Mouse (Mus musculus): Measurements from ENCODE around the gene Rpl10a. TPM values are rescaled to one million over a fixed set of nuclear protein-coding genes. Genes with fewer than 3 reads are reported as not detected.

Gene Rpl10a
- total RNA-seq, 1 experiment from 2014 or later = 443 TPM

DNA sequence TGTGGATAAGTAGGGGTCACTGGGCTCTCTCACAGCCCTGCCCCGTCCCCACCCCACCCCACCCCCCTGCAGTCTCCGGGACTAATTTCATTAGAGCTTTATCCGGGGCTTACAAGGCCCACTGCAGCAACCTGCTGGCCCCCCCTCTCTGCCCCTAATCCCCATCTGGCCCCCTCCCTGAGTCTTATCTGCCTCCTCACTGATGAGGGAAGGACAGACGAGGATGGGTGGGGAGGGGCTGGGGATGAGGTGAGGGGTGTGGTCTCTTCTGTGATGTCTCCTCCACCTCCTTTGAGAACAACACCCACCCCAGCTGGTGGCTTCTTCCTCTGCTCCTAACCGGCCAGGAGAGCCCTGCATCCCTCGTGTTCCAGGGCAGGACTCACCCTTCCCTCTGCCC lies 52.0 kb downstream of the Rpl10a start:
- no peak for ATAC-seq (ENCODE audit: extremely low read depth, insufficient number of reproducible peaks, low FRiP score, poor library complexity, severe bottlenecking)

Other genes with a start within 250 kb of the Rpl10a start
- gene Tcp11, start 247.8 kb upstream of the Rpl10a start, total RNA-seq (2017) = 1.0 and 2.9 TPM in 2 replicates
- gene Scube3, start 186.3 kb upstream of the Rpl10a start, total RNA-seq (2017) = 0.12 TPM in 1 of 2 replicates, not detected in the other
- gene Zfp523, start 151.3 kb upstream of the Rpl10a start, total RNA-seq (2017) = 9.0 and 12.8 TPM in 2 replicates
- gene Def6, start 120.7 kb upstream of the Rpl10a start, total RNA-seq (2017) = 110 and 136 TPM in 2 replicates
- 12.6 and 19.4 TPM in 2 replicates for gene Ppard, start 95.8 kb upstream of the Rpl10a start, total RNA-seq (2017)
- 11.9 and 23.3 TPM in 2 replicates for gene Fance, start 15.0 kb upstream of the Rpl10a start, total RNA-seq (2017)
- gene Tead3, start 22.3 kb downstream of the Rpl10a start, total RNA-seq (2017) = not detected in 2 replicates
- not detected in 2 replicates for gene Tulp1, start 36.8 kb downstream of the Rpl10a start, total RNA-seq (2017)
- 18.0 and 19.4 TPM in 2 replicates for gene Fkbp5, start 189.1 kb downstream of the Rpl10a start, total RNA-seq (2017)
- gene Armc12, start 202.3 kb downstream of the Rpl10a start, total RNA-seq (2017) = 0.61 TPM in 1 of 2 replicates, not detected in the other
- not detected in 2 replicates for gene Clpsl2, start 220.9 kb downstream of the Rpl10a start, total RNA-seq (2017)
- gene Clps, start 232.3 kb downstream of the Rpl10a start, total RNA-seq (2017) = not detected in 2 replicates
- not detected in 2 replicates for gene Lhfpl5, start 247.2 kb downstream of the Rpl10a start, total RNA-seq (2017)